Mouse (Mus musculus): ENCODE data around the gene Arhgap35.

DNA sequence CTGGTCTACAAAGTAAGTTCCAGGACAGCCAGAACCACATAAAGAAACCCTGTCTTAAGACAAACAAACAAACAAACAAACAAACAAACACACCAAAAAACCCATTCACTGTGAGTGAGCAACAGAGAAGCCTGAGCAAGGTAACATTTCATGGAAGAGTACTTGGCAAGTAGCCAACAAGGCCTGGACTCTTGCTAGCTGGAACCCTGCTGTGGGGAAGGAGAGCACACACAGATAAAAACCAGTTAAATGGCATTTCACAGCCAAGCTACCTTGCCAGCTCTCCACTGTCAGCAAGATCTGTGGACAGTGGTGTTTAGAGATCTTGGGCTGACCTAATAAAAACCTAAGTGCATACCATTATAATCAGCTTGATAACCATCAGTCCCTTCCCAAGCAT lies 30.4 kb downstream of the Arhgap35 start:
- no peak for TF ChIP-seq CTCF (IDR thresholded peaks at IDR 0.05; ENCODE audit: control insufficient read depth, insufficient read depth, low read length)
- TF ChIP-seq POLR2A (IDR thresholded peaks at IDR 0.05; ENCODE audit: borderline replicate concordance, control insufficient read depth, low read depth, low read length) = no peak
